Mouse (Mus musculus) midbrain, postnatal 0 days (tissue): ENCODE data around the gene Tmem131. TPM values are rescaled to one million over a fixed set of nuclear protein-coding genes. Genes with fewer than 3 reads are reported as not detected.
A peak's percentile ranks its signal among the peaks of the same experiment; 100 is the strongest.

Experiments
- ATAC-seq: fragments of 200-750 bp; cut with Nextera tagmentation; 2 replicates; pipeline ENCODE4 v1.8.0; 2017; ENCODE audit warnings: moderate number of reproducible peaks, mild to moderate bottlenecking, moderate TSS enrichment, moderate library complexity; ENCODE audit not compliant: low FRiP score
- DNase-seq: peaks from one replicate; pipeline ENCODE4 v3.0.0-alpha.2; 2015; ENCODE audit warnings: low spot score
- H3K27ac ChIP-seq: fragments of 300-500 bp; sonication (generic); 2 replicates; pipeline ENCODE4 v1.5.1; 2014; ENCODE audit warnings: low read depth, mild to moderate bottlenecking, low read length, mixed read lengths
- H3K27me3 ChIP-seq: fragments of 300-500 bp; sonication (generic); 2 replicates; pipeline ENCODE4 v1.6.1; 2014; ENCODE audit warnings: low read length, control low read depth, mixed read lengths; ENCODE audit not compliant: insufficient read depth
- H3K36me3 ChIP-seq: fragments of 300-500 bp; sonication (generic); 2 replicates; pipeline ENCODE4 v1.6.1; 2014; ENCODE audit warnings: low read length, control low read depth, mixed read lengths; ENCODE audit not compliant: insufficient read depth
- H3K4me1 ChIP-seq: fragments of 300-500 bp; sonication (generic); 2 replicates; pipeline ENCODE4 v1.6.1; 2014; ENCODE audit warnings: mild to moderate bottlenecking, control low read depth, antibody characterized with exemption, low read length, mixed read lengths; ENCODE audit not compliant: insufficient read depth
- H3K4me2 ChIP-seq: fragments of 300-500 bp; sonication (generic); 2 replicates; pipeline ENCODE4 v1.6.1; 2014; ENCODE audit warnings: low read depth, mild to moderate bottlenecking, low read length, mixed read lengths; ENCODE audit not compliant: poor library complexity, severe bottlenecking
- H3K4me3 ChIP-seq: fragments of 300-500 bp; sonication (generic); 2 replicates; pipeline ENCODE4 v1.5.1; 2014; ENCODE audit warnings: low read depth, mild to moderate bottlenecking, low read length, moderate library complexity
- H3K9ac ChIP-seq: fragments of 300-500 bp; sonication (generic); replicated peaks from 2 replicates; pipeline ENCODE4 v1.6.1; 2014; ENCODE audit warnings: mild to moderate bottlenecking, low read length, moderate library complexity, mixed read lengths; ENCODE audit not compliant: poor library complexity, severe bottlenecking
- H3K9me3 ChIP-seq: fragments of 300-500 bp; sonication (generic); 2 replicates; pipeline ENCODE4 v1.6.1; 2016; ENCODE audit warnings: low read length, control low read depth
- CTCF ChIP-seq: IDR thresholded peaks from 2 replicates; pipeline ENCODE4 v1.5.1; 2016; ENCODE audit warnings: antibody characterized with exemption, mild to moderate bottlenecking
- WGBS: fragments of 180-500 bp; shearing (Covaris S2); extraction: QIAGEN DNeasy Blood & Tissue Kit; methylation state at CpG from one replicate; pipeline ENCODE4 v1.1.7; 2014; 5-methylcytosine and 5-hydroxymethylcytosine counted together
- polyA plus RNA-seq: library from polyadenylated mRNA; unstranded; fragments of >200 nt; fragmentation: Nextera tagmentation; extraction: Ambion mirVana; gene quantifications from 2 replicates; pipeline ENCODE4 v1.2.1, GENCODE M21; 2015
- total RNA-seq: library from RNA; depleted of rRNA; stranded (reverse); fragments of >200 nt; gene quantifications from 2 replicates; pipeline ENCODE4 v1.2.3, GENCODE M21; 2014

The Tmem131 gene
- total and polyA plus RNA-seq, 2 experiments from 2014 or later = 11.1 to 25.8 TPM

- no peak overlapping the region for H3K27ac ChIP-seq
Observed at GRCm38 (mm10) chr1:36864757-36865156, 78.7 kb downstream of the Tmem131 start.

GRCm38 (mm10) chr1:36861775-36862174 is 81.7 kb downstream of the Tmem131 start:
- H3K36me3 ChIP-seq = no peaks in the 10 kb centered on the region
- H3K9me3 ChIP-seq = no peaks in the 10 kb centered on the region
- H3K9ac ChIP-seq = no peak overlapping the region
- DNase-seq = no peak
- ATAC-seq = no peak
- WGBS = 79% methylated on average over 2 of the region's 2 CpGs
- TF ChIP-seq CTCF = no peak
- no peak overlapping the region for H3K4me2 ChIP-seq
- H3K4me1 ChIP-seq = peaks cover 19% of the 10 kb centered on the region; the same call in 1 of the 2 replicates
- no peak overlapping the region; the same call in 1 of the 2 replicates for H3K27ac ChIP-seq
- H3K4me3 ChIP-seq = no peak overlapping the region
- H3K27me3 ChIP-seq = no peaks in the 10 kb centered on the region

More at GRCm38 (mm10) chr1:36864757-36865156, 78.7 kb downstream of the Tmem131 start:
- H3K4me3 ChIP-seq = no peak overlapping the region
- no peak overlapping the region for H3K4me2 ChIP-seq
- H3K9me3 ChIP-seq = no peaks in the 10 kb centered on the region
- H3K27me3 ChIP-seq = no peaks in the 10 kb centered on the region
- no peak for TF ChIP-seq CTCF
- DNase-seq (no peak), ATAC-seq (no peak)
- H3K9ac ChIP-seq = no peak overlapping the region
- peaks cover 17% of the 10 kb centered on the region; the same call in 1 of the 2 replicates for H3K4me1 ChIP-seq
- 77% methylated on average over 3 of the region's 3 CpGs for WGBS
- H3K36me3 ChIP-seq = 0 out of 2 replicates have a peak, but pooled peaks cover 9% of the 10 kb centered on the region

- H3K27ac ChIP-seq = peak overlapping the region; percentile 43; the same call in 1 of the 2 replicates
Observed at GRCm38 (mm10) chr1:36860876-36861275, 82.6 kb downstream of the Tmem131 start.

GRCm38 (mm10) chr1:36860431-36860849 is 83.0 kb downstream of the Tmem131 start:
- Histone ChIP-seq H3K9ac (no peak overlapping the region), H3K4me1 (peaks cover 19% of the 10 kb centered on the region; the same call in 1 of the 2 replicates), H3K9me3 (no peaks in the 10 kb centered on the region), H3K27ac (peak overlapping the region; percentile 43; the same call in 1 of the 2 replicates), H3K4me2 (no peak overlapping the region), H3K27me3 (no peaks in the 10 kb centered on the region), H3K36me3 (no peaks in the 10 kb centered on the region), H3K4me3 (no peak overlapping the region)
- no peak for DNase-seq
- no peak for ATAC-seq
- TF ChIP-seq CTCF = no peak
- WGBS = 49% methylated on average over 4 of the region's 4 CpGs

More at GRCm38 (mm10) chr1:36860876-36861275, 82.6 kb downstream of the Tmem131 start:
- no peak for ATAC-seq
- H3K9me3 ChIP-seq = no peaks in the 10 kb centered on the region
- DNase-seq = peak; percentile 14
- H3K4me2 ChIP-seq = no peak overlapping the region
- H3K4me3 ChIP-seq = no peak overlapping the region
- peaks cover 19% of the 10 kb centered on the region; the same call in 1 of the 2 replicates for H3K4me1 ChIP-seq
- WGBS = 19% methylated on average over 1 of the region's 1 CpGs
- no peaks in the 10 kb centered on the region for H3K27me3 ChIP-seq
- no peak overlapping the region for H3K9ac ChIP-seq
- no peak for TF ChIP-seq CTCF
- H3K36me3 ChIP-seq = no peaks in the 10 kb centered on the region

- 97% methylated on average over 6 of the region's 6 CpGs for WGBS
- no peak overlapping the region for H3K4me2 ChIP-seq
- H3K27ac ChIP-seq = no peak overlapping the region
- TF ChIP-seq CTCF = no peak
- no peak overlapping the region for H3K9ac ChIP-seq
- DNase-seq (no peak), ATAC-seq (no peak)
- no peak overlapping the region for H3K4me3 ChIP-seq
- H3K27me3 ChIP-seq = no peaks in the 10 kb centered on the region
- no peaks in the 10 kb centered on the region for H3K9me3 ChIP-seq
- H3K4me1 ChIP-seq = peaks cover 19% of the 10 kb centered on the region; the same call in 1 of the 2 replicates
- no peaks in the 10 kb centered on the region for H3K36me3 ChIP-seq
Observed at GRCm38 (mm10) chr1:36857081-36857480, 86.4 kb downstream of the Tmem131 start.

GRCm38 (mm10) chr1:36854198-36854765 is 89.2 kb downstream of the Tmem131 start:
- H3K9ac ChIP-seq = no peak overlapping the region
- peaks cover under 1% of the 10 kb centered on the region; the same call in 1 of the 2 replicates for H3K4me1 ChIP-seq
- TF ChIP-seq CTCF = no peak
- H3K27me3 ChIP-seq = no peaks in the 10 kb centered on the region
- no peaks in the 10 kb centered on the region for H3K36me3 ChIP-seq
- 94% methylated on average over 10 of the region's 10 CpGs for WGBS
- no peak overlapping the region for H3K4me3 ChIP-seq
- no peak overlapping the region for H3K27ac ChIP-seq
- DNase-seq = no peak
- ATAC-seq = no peak
- no peak overlapping the region for H3K4me2 ChIP-seq
- H3K9me3 ChIP-seq = no peaks in the 10 kb centered on the region
